Mouse (Mus musculus): ENCODE measurements around the gene Chrm2.

DNA sequence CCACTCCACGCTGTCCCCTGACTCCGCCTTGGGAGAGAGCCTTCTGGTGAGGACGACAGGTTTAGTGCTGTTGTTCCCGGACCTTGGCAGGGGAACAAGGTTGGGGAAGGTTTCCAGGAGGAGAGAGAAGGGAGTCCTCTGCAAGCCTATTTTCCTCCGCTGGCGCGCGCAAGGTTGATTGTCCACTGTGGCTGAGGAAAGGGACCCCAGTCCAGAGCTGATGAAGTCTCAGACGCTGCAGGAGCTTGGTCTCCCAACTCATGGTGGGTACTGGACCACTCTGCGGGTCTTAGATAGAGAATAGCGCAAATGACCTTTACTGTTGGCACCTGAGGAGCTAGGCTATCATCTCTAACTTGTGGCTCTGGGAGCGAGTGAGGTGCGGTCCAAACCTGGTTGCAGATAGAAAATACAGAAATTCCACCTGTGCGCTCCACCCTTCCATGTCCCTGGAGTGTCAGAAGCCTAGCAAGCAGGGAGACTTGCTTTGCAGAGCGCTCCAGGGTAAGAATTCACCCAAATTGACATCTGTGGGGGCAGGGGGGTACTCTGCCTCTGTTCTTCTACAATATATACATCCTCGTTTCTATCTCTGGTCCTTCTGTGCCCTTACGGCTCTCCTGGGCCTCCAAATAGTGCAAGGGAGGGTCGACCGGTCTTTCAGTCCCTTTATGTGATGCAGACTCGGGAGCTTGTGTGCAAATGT lies 1.5 kb downstream of the Chrm2 start:
- TF ChIP-seq CTCF (IDR thresholded peaks at IDR 0.05; ENCODE audit: low read depth) (no peak), EP300 (IDR thresholded peaks at IDR 0.05; ENCODE audit: low read depth) (no peak)

All from liver, postnatal 0 days (tissue).